Mouse (Mus musculus): Measurements from ENCODE around the gene 1700056E22Rik.

Gene 1700056E22Rik

DNA sequence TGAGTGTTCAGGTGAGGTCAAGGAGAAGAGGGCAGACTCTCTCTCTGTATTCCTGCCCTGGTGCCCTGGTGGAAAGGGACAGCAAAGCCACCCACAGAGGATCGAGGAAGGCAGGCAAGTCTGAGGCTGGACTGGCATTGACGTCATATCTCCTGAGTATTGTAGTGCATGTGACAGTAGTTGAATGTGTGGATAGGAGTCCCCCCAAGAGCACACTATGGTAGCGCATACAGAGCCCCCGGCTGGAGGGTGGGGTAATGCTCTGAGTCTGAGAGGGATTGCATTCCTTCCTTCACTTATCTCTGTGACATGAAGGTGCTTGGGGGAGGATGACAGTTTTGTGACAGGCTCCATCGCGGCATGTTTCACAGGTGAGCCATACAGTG, 14.4 kb downstream of the 1700056E22Rik start:
- DNase-seq (ENCODE audit: low spot score) = no peak

DNA sequence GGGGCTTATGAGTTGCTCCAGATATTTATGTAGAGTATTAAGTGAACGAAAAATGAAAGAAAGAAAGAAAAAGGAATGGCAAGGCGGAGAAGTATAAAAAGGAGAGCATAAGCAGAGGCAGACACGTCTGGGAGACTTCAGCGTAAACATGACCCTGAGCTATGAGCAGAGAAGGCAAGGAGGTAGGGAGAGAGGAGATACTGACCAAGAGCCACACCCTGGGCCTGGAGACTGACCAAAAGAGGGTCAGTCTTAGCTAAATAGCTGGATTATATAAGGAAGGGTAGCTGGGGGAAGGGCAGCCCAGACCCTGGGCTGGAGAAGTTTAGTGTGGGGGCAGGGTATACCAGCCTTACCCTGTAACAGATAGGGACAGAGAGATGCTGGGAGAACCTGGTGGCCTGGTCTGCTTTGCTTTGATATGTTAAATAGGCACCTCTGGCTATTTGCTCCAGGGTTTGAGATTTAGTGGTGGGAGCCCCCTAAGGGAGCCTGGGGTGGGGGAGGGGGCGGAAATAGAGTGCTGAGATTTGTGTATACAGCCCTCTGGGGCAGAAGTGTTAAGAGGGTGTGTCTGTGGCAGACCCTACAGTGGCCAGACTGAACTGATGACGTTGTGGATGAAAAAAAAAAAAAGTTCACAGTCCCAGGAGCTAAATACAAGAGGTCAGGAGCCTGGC, 14.9 kb downstream of the 1700056E22Rik start:
- DNase-seq (ENCODE audit: low spot score) = no peak

DNA sequence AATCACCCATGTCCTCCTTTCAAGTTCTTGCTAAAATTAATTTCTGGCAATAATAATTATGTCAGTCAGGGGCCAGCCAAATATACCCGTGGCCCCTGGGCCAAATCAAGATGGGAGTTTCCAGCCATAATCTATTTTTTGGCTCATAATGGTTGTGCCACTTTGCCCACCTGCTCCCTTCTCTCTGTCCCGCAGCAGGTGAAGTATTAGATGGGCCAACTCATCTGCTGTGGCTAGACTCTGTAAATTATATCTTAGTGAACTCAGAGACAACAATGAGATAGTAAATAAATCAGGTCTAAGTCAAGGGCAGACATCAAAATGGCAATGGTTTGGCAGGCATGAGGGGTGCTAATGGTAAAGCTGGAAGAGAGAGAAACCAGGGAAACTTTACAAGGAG, 16.5 kb downstream of the 1700056E22Rik start:
- no peak for DNase-seq (ENCODE audit: low spot score)

DNA sequence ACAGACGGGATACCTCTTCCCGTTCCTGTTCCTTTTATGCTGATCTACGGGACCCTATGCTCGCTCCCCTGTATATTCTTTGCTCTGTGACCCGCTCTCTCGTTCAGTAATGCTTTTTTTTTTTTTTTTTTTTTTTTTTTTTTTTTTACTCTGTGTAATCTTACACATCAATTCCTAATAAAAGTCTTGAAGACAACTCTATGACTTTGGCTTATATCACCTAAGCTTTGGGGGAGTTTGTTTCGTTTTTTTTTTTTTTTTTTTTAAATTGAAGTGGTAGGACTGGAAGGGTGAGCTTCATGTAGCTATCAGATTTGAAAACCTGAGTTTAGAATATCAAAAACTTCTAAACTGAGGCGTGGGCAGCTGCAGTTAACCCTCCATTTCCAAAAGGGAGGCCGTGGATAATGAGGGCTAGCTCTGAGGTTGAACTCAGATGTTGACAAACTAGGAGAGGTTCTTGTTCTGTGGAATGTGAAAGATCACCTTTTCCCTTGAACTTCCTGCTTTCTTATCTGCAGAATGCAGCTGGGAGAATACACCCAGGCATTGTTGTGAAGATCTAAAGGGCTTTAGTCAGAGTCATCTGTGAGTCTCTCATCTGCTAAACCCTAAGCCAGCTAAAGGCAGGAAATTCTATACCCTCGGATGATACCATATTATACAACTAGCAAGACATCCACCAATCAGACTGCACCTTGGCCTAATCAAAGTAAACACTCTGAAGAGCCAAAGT, 17.9 kb downstream of the 1700056E22Rik start:
- no peak for DNase-seq (ENCODE audit: low spot score)

DNA sequence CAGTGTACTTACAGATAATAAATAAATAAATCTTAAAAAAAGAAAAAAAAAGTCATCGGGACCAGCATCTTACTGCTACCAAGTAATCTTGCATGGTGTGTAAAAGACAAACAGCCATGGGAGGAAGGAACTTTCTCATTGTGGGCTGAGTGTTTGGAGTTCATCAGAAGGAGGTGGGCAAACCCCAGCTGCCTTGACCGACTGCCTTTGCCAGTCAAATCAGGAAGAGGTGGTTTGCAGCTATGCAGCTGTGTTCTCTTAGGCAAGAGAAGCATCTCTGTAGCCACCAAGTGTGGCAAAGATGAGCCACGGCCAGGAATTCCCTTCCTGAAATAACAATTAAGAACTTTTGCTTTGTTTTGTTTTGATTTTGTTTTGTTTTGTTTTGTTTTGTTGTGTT, 20.0 kb downstream of the 1700056E22Rik start:
- DNase-seq (ENCODE audit: low spot score) = no peak

DNA sequence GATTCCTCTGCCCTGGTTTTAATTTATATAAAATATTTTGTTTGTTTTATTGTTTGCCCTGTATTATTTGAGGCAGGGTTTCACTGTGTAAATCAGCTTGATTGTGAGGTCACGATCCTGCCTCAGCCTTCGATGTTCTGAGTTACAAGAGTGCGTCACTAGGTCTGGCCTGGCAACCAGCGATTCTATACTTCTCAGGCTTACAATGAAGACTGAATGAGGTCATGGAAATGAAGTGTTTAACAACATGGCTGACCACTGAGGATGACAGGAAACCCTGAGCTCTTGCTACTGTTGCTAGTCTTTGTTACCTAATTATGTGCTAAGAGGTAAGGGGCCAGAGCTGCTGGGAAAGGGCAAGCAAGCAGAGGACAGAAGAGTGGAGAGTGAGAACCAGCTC, 21.0 kb downstream of the 1700056E22Rik start, which contains the start of gene Dusp10:
TSS of gene Dusp10 (plus strand) at position 197 of the 400 bp plus-strand sequence.
- DNase-seq (ENCODE audit: low spot score) = no peak

DNA sequence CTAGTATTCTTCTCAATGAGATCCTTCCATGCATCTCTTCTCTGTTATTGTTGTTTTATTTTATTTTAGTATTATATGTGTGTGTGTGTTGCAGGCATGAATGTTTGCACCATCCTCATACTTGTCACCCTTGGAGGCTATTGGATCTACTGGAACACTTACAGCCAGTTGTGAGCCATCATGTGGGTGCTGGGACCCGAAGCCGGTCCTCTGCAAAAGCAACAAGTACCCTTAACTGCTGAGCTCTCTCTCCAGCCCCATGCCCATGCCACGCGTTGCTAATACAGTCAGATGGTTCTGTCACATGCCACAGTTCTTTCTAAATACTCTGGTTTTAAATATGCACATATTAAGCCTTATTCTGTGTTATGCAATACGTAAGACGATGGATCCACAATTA, 22.8 kb downstream of the 1700056E22Rik start:
- no peak for DNase-seq (ENCODE audit: low spot score)

DNA sequence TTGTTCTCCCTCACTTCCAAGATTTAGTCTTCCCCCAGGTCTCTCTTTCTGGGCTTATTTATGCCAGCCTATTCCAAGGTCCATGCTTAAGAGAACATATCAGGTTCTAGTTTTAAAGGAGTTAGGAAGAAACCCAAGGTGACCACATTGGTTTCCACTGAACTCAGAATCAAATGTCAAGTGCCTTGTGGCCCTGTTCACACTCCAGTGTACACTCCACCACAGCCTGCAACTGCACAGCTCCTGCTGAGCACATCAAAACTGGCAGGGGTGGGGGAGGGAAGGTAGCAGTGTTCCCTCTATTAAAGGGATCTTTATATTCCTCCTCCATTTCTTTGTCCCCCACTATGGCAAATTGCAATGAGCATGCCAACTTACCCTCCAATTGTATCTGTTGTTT, 28.0 kb downstream of the 1700056E22Rik start:
- DNase-seq (ENCODE audit: low spot score) = no peak

DNA sequence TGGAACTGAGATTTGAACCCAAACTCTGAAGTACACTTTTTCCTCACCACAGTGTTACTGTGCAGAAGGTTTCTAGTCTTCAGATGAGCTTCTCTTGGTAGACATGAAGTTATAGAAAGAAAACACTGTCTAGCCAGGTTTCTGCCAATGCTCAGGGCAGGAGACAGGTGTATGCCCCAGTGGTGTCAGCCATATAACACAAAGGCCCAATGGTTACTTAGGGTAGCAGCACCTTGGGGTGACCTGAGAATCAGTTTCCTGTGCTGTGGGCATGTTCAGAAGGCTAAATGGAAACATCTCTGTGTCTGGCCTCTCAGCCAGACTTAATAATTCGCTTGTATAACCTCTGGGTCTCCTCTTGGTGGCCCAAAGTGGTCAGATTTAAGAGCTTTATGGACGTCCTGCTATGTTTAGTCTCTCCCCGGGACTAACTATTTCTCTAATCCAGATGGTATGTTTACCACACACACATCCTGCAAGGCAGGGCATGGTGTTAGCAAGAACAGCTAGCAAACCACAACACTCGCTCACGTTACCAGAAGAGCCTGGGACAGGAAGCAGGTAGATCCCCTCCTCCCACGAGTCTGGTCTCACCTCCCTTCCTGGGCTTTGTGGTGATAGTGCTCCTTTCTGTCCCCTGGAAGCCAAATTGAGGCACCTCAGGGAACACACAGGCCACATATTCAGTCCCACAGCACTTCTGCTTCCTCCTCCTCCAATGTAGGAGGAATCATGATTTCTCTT, 28.6 kb downstream of the 1700056E22Rik start:
- DNase-seq (ENCODE audit: low spot score) = no peak

DNA sequence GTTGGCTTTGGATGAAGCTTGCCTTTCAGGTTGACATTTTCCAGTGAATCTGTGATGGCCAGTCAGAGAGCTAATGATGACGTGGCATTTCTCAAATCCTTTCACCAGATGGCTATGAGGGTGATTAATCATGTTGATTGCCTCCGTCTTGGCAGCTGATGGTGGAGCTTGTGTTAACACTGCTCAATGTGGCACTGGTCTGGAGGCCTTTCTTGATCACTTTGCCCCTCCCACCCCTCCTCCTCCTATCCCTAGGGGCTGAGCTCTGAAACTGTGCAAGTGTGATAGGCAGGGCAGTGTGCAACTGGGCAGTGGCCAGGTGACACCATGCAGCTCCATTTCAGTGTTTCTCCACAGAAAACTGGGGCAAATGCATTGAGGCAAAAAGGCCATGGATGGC, 29.8 kb downstream of the 1700056E22Rik start:
- DNase-seq (ENCODE audit: low spot score) = no peak

DNA sequence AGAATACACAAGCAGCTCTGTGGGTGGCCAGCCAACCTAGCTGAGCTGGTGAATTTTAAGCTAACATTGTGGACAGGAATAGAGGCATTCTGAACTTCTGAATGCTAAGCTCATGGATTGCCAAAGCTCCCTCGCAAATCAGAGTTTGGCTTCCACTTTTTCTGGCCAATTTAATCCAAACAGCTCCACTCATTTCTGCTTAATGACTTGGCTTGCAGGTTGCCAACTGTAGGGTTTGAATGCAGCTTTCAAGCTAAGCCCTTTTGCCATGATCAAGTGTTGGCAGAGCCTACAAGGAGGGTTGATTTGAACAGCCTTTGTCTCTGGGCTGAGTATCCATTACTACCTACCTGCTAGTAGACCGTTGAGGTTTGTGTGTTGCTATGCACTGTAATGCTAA, 31.6 kb downstream of the 1700056E22Rik start:
- no peak for DNase-seq (ENCODE audit: low spot score)

DNA sequence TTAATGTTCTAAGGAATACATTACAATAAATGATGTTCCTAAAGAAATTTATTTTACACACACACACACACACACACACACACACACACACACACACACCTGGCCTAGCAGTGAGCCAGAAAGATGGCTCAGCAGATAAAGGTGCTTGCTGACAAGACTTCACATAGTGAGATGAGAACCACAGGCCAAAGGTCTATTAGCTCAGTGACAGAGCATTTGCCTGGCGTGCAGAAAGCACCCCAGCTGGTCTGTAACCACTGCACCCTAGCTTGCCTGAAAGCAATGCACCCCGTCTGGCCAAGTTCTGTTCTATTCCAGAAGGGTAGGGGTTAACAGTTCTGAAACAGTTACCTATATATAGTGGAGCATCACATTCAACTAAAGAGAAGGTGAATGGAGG, 36.9 kb downstream of the 1700056E22Rik start:
- no peak for DNase-seq (ENCODE audit: low spot score)

DNA sequence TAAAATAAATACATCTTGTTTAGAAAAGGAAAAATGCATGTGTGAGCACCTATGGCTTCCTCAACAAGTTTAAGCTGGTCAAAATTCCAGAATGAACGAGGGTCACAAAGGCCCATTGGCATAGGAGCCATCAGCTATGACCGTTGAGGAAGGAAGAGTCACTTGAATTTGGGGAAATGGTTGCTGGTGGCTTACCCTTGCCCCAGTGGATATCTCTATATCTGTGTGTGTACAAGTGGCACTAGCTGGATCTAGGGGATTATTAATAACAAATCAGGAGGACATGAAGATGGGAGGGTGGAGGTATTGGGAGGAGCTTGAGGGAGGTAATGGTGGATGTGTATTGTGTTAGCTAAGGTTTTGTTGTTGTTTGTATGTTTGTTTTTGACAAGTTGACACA, 42.2 kb downstream of the 1700056E22Rik start:
- no peak for DNase-seq (ENCODE audit: low spot score)

DNA sequence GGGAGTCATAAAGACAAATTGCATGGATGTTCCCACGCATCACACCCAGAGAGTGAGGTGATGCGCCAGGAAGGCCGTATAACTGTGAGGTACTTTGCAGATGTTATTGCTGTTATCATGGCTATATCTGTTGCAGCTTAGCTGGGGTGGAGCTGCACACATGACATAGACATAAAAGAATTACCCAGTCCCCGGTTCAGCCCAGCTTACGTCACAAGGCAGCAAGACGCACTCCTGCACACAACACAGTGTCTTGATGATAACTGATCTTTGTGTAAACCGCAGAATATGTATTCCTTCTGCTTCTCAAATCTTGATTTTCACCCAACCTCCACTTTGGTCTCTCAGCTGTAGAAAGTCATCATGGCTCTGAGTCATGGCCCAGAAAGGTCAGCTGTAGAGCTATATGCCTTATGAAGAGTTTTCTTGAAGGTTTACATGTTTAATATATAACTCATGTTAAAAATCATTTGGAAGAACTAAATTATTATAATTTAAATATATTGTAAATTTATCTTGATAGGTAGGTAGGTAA, 46.3 kb downstream of the 1700056E22Rik start:
- DNase-seq (ENCODE audit: low spot score) = no peak
